Mouse (Mus musculus) CD8-positive naive resting alpha-beta T cell, adult 57 days (primary cell): ENCODE results near the gene Arhgap9. TPM values are rescaled to one million over a fixed set of nuclear protein-coding genes. Genes with fewer than 3 reads are reported as not detected.

Experiments used
- total RNA-seq: library from RNA; stranded (reverse); gene quantifications from one replicate; pipeline ENCODE4 v1.2.4, GENCODE M21; 2023

Arhgap9 gene
- total RNA-seq = 328 TPM

DNA sequence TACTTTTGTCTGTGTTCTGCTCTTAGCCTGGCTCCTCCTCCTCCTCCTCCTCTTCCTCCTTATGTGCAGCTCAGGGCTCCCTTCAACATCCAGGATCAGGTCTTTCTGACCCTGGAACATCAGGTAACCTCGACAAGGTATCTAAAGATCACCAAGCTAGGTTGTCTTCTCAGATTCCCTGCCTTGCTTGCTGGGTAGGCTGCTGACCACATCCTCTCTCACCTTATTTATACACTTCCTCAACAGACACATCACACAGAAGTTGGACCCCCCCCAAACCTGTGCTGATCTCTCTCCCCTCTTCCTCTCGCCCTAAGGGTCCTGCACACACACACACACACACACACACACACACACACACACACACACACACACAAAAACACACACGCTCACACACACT is at the start of gene Arhgap9:
TSS of gene Arhgap9 (plus strand) at position 344 of the 400 bp plus-strand sequence.

DNA sequence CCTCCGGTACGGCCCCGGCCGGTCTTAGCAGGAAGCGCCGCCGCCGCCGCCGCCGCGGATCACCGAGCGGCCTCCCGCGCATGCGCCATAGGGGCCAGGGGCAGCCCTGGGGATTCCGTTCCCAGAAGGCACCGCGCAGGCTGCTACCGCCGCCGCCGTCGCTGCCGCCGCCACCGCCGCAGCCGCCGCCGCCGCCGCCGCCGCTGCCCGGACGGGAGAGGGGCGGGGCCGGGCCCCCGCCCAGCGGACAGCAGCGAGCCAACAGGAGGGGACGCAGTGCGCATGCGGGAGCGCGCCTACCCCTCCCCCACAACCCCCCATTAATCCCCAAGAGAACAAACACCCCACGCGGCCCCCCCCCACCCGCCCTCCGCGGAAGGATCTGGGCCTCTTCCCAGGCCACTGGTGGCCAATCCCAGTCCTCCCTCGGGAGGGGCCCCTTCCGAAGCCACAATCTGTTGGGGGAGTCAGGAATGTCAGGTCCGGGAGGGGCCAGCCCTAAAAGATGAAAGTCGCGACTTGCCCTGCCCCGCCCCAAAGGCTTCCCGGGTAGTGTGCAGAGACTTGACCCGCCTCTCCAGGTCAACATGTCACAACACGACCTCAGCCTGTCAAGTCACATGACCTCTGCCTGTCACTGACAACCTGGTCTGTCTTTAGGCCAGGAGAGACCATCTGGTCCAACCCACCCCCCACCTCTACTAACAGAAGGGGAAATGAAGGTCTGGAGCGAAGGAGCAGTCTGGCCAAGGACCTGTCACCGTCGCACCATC is 32.8 kb upstream of the Arhgap9 start, which contains the start of gene Mbd6:
TSS of gene Mbd6 (minus strand) at position 219 of the 773 bp plus-strand sequence.

DNA sequence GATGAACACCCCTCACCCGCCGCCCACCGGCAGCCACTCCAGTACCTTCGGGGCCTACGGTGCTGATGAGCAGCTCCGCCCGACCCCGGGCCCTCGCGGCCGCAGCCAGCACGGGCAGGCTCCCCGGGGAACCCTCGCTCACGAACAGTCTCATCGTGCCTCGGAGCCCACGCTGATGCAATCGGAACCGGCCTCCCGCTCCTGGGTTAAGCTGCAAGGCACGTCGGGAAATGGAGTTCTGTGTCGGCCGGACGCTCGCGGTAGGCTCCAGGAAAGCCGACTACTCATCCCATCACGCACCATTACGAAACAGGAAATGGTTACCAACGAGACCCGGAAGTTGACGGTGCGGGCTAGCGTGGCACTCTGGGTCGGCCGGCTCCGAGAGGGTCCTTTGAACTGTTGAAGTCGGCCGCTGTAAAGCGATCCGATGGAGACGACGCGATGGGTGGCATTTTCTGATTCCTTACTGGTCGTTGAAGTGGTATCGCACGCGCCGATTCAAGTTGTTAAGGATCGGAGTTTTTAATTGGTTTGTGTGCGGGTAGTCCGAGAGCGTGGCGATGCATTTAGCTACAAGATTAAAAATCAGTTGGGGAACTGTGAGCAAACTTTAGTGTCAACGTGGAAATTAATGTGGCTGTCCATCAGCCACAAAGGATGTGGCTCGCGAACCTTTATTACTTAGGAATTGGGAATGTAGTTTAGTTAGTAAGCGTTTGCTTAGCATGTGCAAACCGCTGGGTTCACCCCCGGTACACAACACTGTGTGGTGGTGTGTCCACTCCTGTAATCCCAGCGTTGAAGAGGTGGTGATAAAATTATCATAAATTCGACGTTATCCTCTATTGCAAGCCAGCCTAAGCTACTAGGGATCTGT is 10.0 kb upstream of the Arhgap9 start, which contains the start of gene Mars:
TSS of gene Mars (minus strand) at position 311 of the 880 bp plus-strand sequence.

DNA sequence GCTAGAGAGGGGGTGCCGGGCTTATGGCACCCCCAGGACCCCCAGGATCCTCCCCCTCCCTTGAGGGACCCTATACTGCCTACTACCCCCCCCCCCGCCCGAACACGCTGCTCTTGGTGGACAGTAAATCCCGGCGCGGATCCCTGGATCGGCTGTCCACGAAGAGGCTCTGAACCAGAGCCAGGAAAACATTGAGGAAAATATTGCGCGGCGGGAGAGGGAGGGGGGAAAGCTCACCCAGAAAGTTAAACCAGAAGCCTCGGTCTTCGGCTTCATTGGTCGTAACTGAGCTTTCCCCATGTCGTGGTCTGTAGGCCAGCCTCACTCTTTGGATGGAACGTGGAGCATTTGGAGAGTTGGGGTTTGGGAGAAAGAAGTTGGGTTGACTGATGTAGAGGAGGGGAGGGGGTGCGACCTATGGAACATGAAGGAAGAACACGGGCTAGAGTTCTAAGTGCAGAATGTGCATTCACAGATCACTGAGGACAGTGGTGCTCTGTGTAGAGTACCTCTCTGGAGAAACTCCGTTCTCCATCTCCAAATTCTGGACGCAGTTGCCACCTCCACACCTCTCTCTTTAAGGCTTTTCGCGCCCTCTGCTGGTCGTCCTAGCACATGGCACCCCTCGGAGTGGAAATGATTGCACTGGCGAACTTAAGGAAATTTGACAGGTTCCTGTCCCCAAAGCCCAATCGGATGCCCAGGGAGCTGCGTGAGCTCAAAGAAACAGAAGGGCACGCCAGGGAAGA is 20.3 kb downstream of the Arhgap9 start, which contains the start of gene Gli1:
TSS of gene Gli1 (minus strand) at position 84 of the 749 bp plus-strand sequence.

DNA sequence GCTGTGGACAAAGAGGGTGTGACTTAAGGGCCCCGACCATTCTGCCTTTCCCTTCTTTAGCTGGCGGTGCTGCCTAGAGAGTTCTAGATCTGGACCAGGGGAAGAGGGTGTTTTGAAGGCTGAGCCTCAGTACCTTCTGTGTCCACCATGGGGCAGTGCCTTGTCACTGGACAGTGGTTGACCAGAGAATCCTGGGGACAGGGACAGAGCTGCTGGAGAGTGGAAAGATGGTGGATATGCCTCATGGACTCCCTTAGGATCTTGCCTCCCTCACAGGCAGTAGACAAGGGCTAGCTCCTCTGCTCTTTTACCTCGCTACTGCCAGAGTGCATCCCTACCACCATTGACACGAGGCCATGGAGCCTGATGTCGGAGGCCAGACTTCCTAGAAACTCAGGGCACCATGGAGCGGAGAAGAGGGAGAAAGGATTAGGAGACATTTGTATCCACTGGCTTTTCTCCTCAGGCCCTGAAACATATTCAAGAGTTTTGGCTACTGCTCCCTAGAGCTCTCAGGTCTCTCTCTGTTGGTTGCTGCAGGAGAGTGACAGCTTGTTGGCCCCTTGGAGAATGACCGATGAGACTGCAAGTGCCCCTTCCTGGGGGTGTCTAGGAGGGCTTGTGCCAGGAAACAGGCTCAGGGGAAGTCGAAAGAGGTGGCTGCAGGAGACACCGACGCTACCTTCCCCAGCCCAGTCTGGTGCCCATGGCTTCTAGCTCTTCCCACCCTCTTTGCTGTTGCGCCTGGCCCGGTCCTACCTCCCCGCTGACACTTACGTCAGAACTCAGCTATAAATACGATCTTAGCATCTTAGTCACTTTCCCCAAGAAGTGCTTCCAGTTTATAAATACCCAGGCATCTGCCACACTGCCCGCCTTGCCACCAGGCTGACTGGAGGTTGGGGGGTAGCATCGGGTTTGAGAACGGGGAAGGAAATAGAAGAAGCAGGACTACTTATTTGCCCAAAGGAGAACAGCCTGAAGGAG is 32.4 kb downstream of the Arhgap9 start, which contains the start of gene Inhbe:
TSS of gene Inhbe (minus strand) at position 503 of the 987 bp plus-strand sequence.

DNA sequence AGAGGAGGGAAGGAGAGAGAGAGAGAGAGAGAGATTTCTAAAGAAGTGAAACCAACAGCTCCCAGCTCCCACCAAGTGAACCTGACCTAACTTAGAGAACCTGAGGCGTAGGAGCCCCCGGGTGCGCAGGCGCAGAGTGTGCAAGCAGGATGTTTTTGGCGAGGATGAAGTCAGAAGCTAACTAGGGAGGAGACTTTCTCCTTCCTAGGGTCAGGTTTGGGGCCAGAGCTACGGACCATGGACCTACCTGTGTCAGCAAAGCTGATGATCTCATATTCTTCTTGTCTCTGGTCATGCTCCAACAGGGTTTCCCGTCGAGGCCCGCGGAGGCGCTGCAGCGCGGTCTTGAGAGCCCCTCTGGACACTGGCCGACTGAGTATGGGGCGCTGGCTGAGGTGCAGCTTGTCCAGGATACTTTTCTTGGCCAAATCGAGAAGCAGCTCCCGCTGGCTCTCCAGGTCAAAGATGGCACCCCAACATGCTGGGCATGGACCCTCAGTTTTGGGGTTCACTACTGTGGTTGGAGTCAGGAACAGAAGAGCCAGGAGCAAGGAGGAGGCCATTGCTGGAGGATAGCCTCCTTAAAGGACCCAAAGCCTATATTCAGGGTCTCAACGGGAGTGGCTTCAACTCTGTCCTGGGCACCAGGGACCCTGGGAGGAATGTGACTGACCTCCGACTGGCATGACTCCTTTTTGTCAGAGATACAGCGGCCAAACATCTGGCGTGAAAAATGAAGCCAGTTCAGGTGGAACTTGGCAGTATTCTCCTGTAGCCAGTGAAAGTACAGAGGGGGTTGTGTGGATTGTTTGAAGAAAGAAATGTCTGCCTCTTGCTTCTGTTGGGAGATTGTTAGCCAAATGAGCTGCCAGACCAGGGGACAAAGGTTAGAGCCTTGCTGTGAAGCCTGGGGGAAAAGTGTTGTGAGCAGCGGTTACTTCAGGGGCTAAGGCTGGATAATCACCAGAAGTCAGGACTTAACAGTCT is 48.4 kb downstream of the Arhgap9 start, which contains the start of gene Inhbc:
TSS of gene Inhbc (minus strand) at position 598 of the 987 bp plus-strand sequence.

Other genes with a start within 250 kb of the Arhgap9 start
- 153 TPM for gene Agap2, start 246.7 kb upstream of the Arhgap9 start, total RNA-seq
- gene Os9, start 200.8 kb upstream of the Arhgap9 start, total RNA-seq = 86.9 TPM
- 838 TPM for gene B4galnt1, start 156.7 kb upstream of the Arhgap9 start, total RNA-seq
- not detected for gene Slc26a10, start 141.3 kb upstream of the Arhgap9 start, total RNA-seq
- 0.49 TPM for gene Arhgef25, start 131.9 kb upstream of the Arhgap9 start, total RNA-seq
- 60.7 TPM for gene Dtx3, start 126.2 kb upstream of the Arhgap9 start, total RNA-seq
- gene Pip4k2c, start 110.4 kb upstream of the Arhgap9 start, total RNA-seq = 35.9 TPM
- gene Kif5a, start 58.6 kb upstream of the Arhgap9 start, total RNA-seq = not detected
- gene Dctn2, start 55.6 kb upstream of the Arhgap9 start, total RNA-seq = 99.5 TPM
- gene Mbd6, start 32.9 kb upstream of the Arhgap9 start, total RNA-seq = 93.2 TPM
- gene Mars, start 10.2 kb upstream of the Arhgap9 start, total RNA-seq = 44.1 TPM
- not detected for gene Gli1, start 20.0 kb downstream of the Arhgap9 start, total RNA-seq
- not detected for gene Inhbe, start 32.4 kb downstream of the Arhgap9 start, total RNA-seq
- not detected for gene Inhbc, start 48.5 kb downstream of the Arhgap9 start, total RNA-seq
- gene R3hdm2, start 58.4 kb downstream of the Arhgap9 start, total RNA-seq = 83.0 TPM
- 6.2 TPM for gene Stac3, start 179.7 kb downstream of the Arhgap9 start, total RNA-seq
- gene Ndufa4l2, start 193.0 kb downstream of the Arhgap9 start, total RNA-seq = not detected
- gene Shmt2, start 200.5 kb downstream of the Arhgap9 start, total RNA-seq = 117 TPM
- gene Nxph4, start 212.6 kb downstream of the Arhgap9 start, total RNA-seq = not detected